Mouse (Mus musculus): Measurements from ENCODE around the gene Pdzrn3.

DNA sequence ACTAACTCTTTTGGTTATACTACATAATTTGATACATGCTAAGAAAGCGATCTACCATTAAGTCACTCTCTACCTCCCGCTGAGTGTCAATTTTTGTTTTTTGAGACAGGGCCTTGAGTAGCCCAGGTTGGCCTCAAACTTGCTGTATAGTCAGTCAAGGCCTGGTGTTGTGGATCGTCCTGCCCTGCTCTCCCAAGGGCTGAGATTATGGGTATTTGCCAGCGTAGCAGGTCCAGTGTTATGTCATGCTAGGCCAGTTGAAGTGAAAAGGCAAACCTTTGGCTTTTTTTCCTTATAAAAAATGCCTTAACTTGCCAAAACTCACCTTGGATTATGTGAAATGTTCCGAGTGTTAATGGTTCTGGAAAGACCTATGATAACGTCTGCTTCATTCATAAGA, 274.2 kb downstream of the Pdzrn3 start:
- TF ChIP-seq SIN3A (IDR thresholded peaks at IDR 0.05; ENCODE audit: low read length) (no peak), CTCF (conservative IDR thresholded peaks at IDR 0.05 in 1 of 2, IDR thresholded peaks at IDR 0.05 in 1 of 2; ENCODE audit: low read depth in 2 of 2, low read length in 2 of 2) (no peak), TBP (conservative IDR thresholded peaks at IDR 0.05; ENCODE audit: low read depth, low read length) (no peak), ZNF384 (IDR thresholded peaks at IDR 0.05; ENCODE audit: low read depth, low read length) (no peak), CHD2 (IDR thresholded peaks at IDR 0.05; ENCODE audit: low read length) (no peak), USF1 (IDR thresholded peaks at IDR 0.05; ENCODE audit: low read depth, low read length) (no peak), POLR2A (IDR thresholded peaks at IDR 0.05; ENCODE audit: low read depth, low read length) (no peak), TCF12 (IDR thresholded peaks at IDR 0.05; ENCODE audit: low read depth, low read length) (no peak), EP300 (IDR thresholded peaks at IDR 0.05; ENCODE audit: low read length) (no peak)
